Mouse (Mus musculus) forebrain, embryonic 16.5 days (tissue): Measurements from ENCODE around the gene Fgfr2. TPM values are rescaled to one million over a fixed set of nuclear protein-coding genes. Genes with fewer than 3 reads are reported as not detected.

ENCODE experiments used
- ATAC-seq: fragments of 200-750 bp; cut with Nextera tagmentation; 2 replicates; pipeline ENCODE4 v1.8.0; 2017; ENCODE audit warnings: mild to moderate bottlenecking, moderate library complexity
- H3K27ac ChIP-seq: fragments of 300-500 bp; sonication (generic); 2 replicates; pipeline ENCODE4 v1.5.1; 2014; ENCODE audit warnings: low read length, control low read depth
- H3K27me3 ChIP-seq: fragments of 300-500 bp; sonication (generic); replicated peaks from 2 replicates; pipeline ENCODE4 v1.6.1; 2014; ENCODE audit warnings: low read length; ENCODE audit not compliant: control insufficient read depth, insufficient read depth
- H3K36me3 ChIP-seq: fragments of 300-500 bp; sonication (generic); 2 replicates; pipeline ENCODE4 v1.6.1; 2014; ENCODE audit not compliant: control insufficient read depth, insufficient read depth
- H3K4me1 ChIP-seq: fragments of 300-500 bp; sonication (generic); replicated peaks from 2 replicates; pipeline ENCODE4 v1.6.1; 2014; ENCODE audit warnings: low read length; ENCODE audit not compliant: control insufficient read depth, insufficient read depth
- H3K4me2 ChIP-seq: fragments of 300-500 bp; sonication (generic); 2 replicates; pipeline ENCODE4 v1.6.1; 2014; ENCODE audit warnings: mild to moderate bottlenecking, low read length, control low read depth
- H3K4me3 ChIP-seq: fragments of 300-500 bp; sonication (generic); replicated peaks from 2 replicates; pipeline ENCODE4 v1.5.1; 2014; ENCODE audit warnings: mild to moderate bottlenecking, low read length, control low read depth
- H3K9ac ChIP-seq: fragments of 300-500 bp; sonication (generic); replicated peaks from 2 replicates; pipeline ENCODE4 v1.6.1; 2014; ENCODE audit warnings: low read depth, low read length, control low read depth
- H3K9me3 ChIP-seq: fragments of 300-500 bp; sonication (generic); 2 replicates; pipeline ENCODE4 v1.6.1; 2016; ENCODE audit warnings: low read length; ENCODE audit not compliant: control insufficient read depth
- WGBS: fragments of 180-500 bp; shearing (Covaris S2); extraction: QIAGEN DNeasy Blood & Tissue Kit; methylation state at CpG from one replicate; pipeline ENCODE4 v1.1.7; 2014; 5-methylcytosine and 5-hydroxymethylcytosine counted together
- polyA plus RNA-seq: library from polyadenylated mRNA; unstranded; fragments of >200 nt; fragmentation: Nextera tagmentation; extraction: Ambion mirVana; gene quantifications from 2 replicates; pipeline ENCODE4 v1.2.1, GENCODE M21; 2015

The Fgfr2 gene
- polyA plus RNA-seq, 1 experiment from 2014 or later: 39.2 TPM

- peak within 1 kb of the TSS; percentile 63 for H3K4me3 ChIP-seq
- peaks cover 6% of the 10 kb centered on the region; the same call in 1 of the 2 replicates for H3K27me3 ChIP-seq
- H3K4me2 ChIP-seq: peak within 1 kb of the TSS; percentile 74
- H3K36me3 ChIP-seq: no peaks in the 10 kb centered on the region
- H3K9ac ChIP-seq: peak within 1 kb of the TSS; percentile 72
- peaks cover 4% of the 10 kb centered on the region; the same call in 1 of the 2 replicates for H3K4me1 ChIP-seq
- 8% methylated on average over 44 of the region's 44 CpGs for WGBS
- no peaks in the 10 kb centered on the region for H3K9me3 ChIP-seq
- peak; percentile 91 for ATAC-seq
- no peak within 1 kb of the TSS for H3K27ac ChIP-seq
These were observed 512.5 kb downstream of the Fgfr2 start, which contains the start of gene Lhpp for GRCm38 (mm10) chr7:132610468-132611318. TSS of gene Lhpp (plus strand) at chr7:132610638.

- no peak overlapping the region for H3K4me3 ChIP-seq
- peaks cover 13% of the 10 kb centered on the region for H3K27me3 ChIP-seq
- WGBS: 97% methylated on average over 4 of the region's 4 CpGs
- no peak overlapping the region for H3K27ac ChIP-seq
- no peaks in the 10 kb centered on the region for H3K9me3 ChIP-seq
- no peak overlapping the region for H3K4me2 ChIP-seq
- H3K4me1 ChIP-seq: peaks cover 4% of the 10 kb centered on the region; the same call in 1 of the 2 replicates
- ATAC-seq: no peak
- no peaks in the 10 kb centered on the region for H3K36me3 ChIP-seq
- no peak overlapping the region for H3K9ac ChIP-seq
These were observed 514.7 kb downstream of the Fgfr2 start for GRCm38 (mm10) chr7:132608316-132609020.

- WGBS: 61% methylated on average over 5 of the region's 5 CpGs
- no peak overlapping the region for H3K4me2 ChIP-seq
- H3K9me3 ChIP-seq: no peaks in the 10 kb centered on the region
- H3K9ac ChIP-seq: no peak overlapping the region
- H3K4me3 ChIP-seq: no peak overlapping the region
- peaks cover 38% of the 10 kb centered on the region for H3K27me3 ChIP-seq
- H3K4me1 ChIP-seq: peaks cover 4% of the 10 kb centered on the region; the same call in 1 of the 2 replicates
- no peak for ATAC-seq
- H3K36me3 ChIP-seq: no peaks in the 10 kb centered on the region
- H3K27ac ChIP-seq: no peak overlapping the region
These were observed 517.5 kb downstream of the Fgfr2 start for GRCm38 (mm10) chr7:132605689-132606088.

GRCm38 (mm10) chr7:132604720-132605119 lies 518.4 kb downstream of the Fgfr2 start:
- no peaks in the 10 kb centered on the region for H3K36me3 ChIP-seq
- H3K27ac ChIP-seq: no peak overlapping the region
- H3K4me3 ChIP-seq: no peak overlapping the region
- ATAC-seq: no peak
- WGBS: 79% methylated on average over 4 of the region's 4 CpGs
- H3K9me3 ChIP-seq: no peaks in the 10 kb centered on the region
- no peak overlapping the region for H3K4me2 ChIP-seq
- H3K9ac ChIP-seq: no peak overlapping the region
- H3K27me3 ChIP-seq: peaks cover 47% of the 10 kb centered on the region
- H3K4me1 ChIP-seq: peaks cover 4% of the 10 kb centered on the region

- Histone ChIP-seq H3K4me2 (no peak overlapping the region), H3K27me3 (peaks cover 77% of the 10 kb centered on the region), H3K36me3 (no peaks in the 10 kb centered on the region), H3K4me1 (peaks cover 26% of the 10 kb centered on the region), H3K27ac (no peak overlapping the region), H3K4me3 (no peak overlapping the region), H3K9ac (no peak overlapping the region), H3K9me3 (no peaks in the 10 kb centered on the region)
- ATAC-seq: no peak
- 8% methylated on average over 8 of the region's 8 CpGs for WGBS
These were observed 522.2 kb downstream of the Fgfr2 start for GRCm38 (mm10) chr7:132600926-132601325.

- Histone ChIP-seq H3K9me3 (no peaks in the 10 kb centered on the region), H3K27me3 (peaks cover 83% of the 10 kb centered on the region), H3K9ac (no peak overlapping the region; the same call in 1 of the 2 replicates), H3K4me2 (peak overlapping the region; percentile 68), H3K27ac (no peak overlapping the region), H3K4me1 (peaks cover 26% of the 10 kb centered on the region), H3K4me3 (peak overlapping the region; percentile 42), H3K36me3 (no peaks in the 10 kb centered on the region)
- no peak for ATAC-seq
- 0% methylated on average over 9 of the region's 9 CpGs for WGBS
These were observed 523.1 kb downstream of the Fgfr2 start for GRCm38 (mm10) chr7:132600026-132600425.

- peaks cover 26% of the 10 kb centered on the region for H3K4me1 ChIP-seq
- no peak within 1 kb of the TSS for H3K27ac ChIP-seq
- H3K9me3 ChIP-seq: no peaks in the 10 kb centered on the region
- H3K36me3 ChIP-seq: no peaks in the 10 kb centered on the region
- H3K4me3 ChIP-seq: peak within 1 kb of the TSS; percentile 42
- no peak for ATAC-seq
- no peak within 1 kb of the TSS; the same call in 1 of the 2 replicates for H3K9ac ChIP-seq
- WGBS: under 1% methylated on average over 48 of the region's 52 CpGs
- H3K4me2 ChIP-seq: peak within 1 kb of the TSS; percentile 68
- peaks cover 85% of the 10 kb centered on the region for H3K27me3 ChIP-seq
These were observed 523.8 kb downstream of the Fgfr2 start, which contains the start of gene Nkx1-2 for GRCm38 (mm10) chr7:132599071-132599975. TSS of gene Nkx1-2 (minus strand) at chr7:132599637.

GRCm38 (mm10) chr7:132597251-132598041 lies 525.7 kb downstream of the Fgfr2 start:
- Histone ChIP-seq H3K9ac (peak overlapping the region; percentile 39; the same call in 1 of the 2 replicates), H3K4me1 (peaks cover 26% of the 10 kb centered on the region), H3K4me2 (peak overlapping the region; percentile 82), H3K27me3 (peaks cover 69% of the 10 kb centered on the region), H3K9me3 (no peaks in the 10 kb centered on the region), H3K36me3 (no peaks in the 10 kb centered on the region), H3K27ac (no peak overlapping the region), H3K4me3 (peak overlapping the region; percentile 46)
- ATAC-seq: no peak
- WGBS: 0% methylated on average over 52 of the region's 60 CpGs
